Mouse (Mus musculus): ENCODE measurements around the gene Mthfd2.

DNA sequence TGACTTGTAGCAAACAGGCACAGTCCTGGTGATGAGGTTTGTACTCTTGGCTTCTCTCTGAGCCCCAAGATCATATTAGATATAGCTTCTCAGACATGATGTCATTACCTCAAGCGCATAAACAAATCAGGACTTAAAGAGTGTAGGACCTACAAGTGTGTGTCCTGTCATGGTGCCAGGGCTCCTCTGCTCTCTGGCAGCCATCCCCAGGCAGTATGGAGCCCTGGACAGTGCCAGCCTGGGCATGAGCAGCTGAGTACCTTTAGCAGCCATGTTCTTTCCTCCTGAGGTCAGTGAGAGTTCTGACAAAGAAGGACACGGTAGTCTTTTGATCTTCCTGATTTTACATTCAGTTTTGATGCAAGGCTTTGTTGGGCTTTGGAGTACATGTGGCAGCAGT, 17.2 kb upstream of the Mthfd2 start:
- TF ChIP-seq GATA1 (IDR thresholded peaks at IDR 0.05; ENCODE audit: borderline replicate concordance, low read length) (no peak), FLI1 (IDR thresholded peaks at IDR 0.05; ENCODE audit: low read length) (no peak)

Measured in megakaryocyte, embryonic 14.5 days (primary cell).